Mouse (Mus musculus): ENCODE results near the gene Tfap2a. TPM values are rescaled to one million over a fixed set of nuclear protein-coding genes. Genes with fewer than 3 reads are reported as not detected.

The Tfap2a gene
- polyA plus RNA-seq (2014; fragmentation: Illumina TruSeq; extraction: RNeasy Lipid Tissue Mini Kit (QIAGEN cat#74804)) = not detected

GRCm38 (mm10) chr13:40738196-40738880 lies at the start of gene Tfap2a:
TSS of gene Tfap2a (minus strand) at chr13:40738376.

Other genes with a start within 250 kb of the Tfap2a start
- gene Gcnt2, start 121.4 kb upstream of the Tfap2a start, polyA plus RNA-seq (2014; fragmentation: Illumina TruSeq; extraction: RNeasy Lipid Tissue Mini Kit (QIAGEN cat#74804)) = 14.5 TPM